Mouse (Mus musculus) cerebellum, adult (tissue): ENCODE data around the gene Tcea3.

Source experiments
- ATAC-seq: cut with Nextera tagmentation; 2 replicates; pipeline ENCODE4 v1.9.2; 2017; ENCODE audit warnings: mild to moderate bottlenecking, moderate library complexity, mixed read lengths; ENCODE audit not compliant: insufficient number of reproducible peaks, low FRiP score, low TSS enrichment

Tcea3 gene

DNA sequence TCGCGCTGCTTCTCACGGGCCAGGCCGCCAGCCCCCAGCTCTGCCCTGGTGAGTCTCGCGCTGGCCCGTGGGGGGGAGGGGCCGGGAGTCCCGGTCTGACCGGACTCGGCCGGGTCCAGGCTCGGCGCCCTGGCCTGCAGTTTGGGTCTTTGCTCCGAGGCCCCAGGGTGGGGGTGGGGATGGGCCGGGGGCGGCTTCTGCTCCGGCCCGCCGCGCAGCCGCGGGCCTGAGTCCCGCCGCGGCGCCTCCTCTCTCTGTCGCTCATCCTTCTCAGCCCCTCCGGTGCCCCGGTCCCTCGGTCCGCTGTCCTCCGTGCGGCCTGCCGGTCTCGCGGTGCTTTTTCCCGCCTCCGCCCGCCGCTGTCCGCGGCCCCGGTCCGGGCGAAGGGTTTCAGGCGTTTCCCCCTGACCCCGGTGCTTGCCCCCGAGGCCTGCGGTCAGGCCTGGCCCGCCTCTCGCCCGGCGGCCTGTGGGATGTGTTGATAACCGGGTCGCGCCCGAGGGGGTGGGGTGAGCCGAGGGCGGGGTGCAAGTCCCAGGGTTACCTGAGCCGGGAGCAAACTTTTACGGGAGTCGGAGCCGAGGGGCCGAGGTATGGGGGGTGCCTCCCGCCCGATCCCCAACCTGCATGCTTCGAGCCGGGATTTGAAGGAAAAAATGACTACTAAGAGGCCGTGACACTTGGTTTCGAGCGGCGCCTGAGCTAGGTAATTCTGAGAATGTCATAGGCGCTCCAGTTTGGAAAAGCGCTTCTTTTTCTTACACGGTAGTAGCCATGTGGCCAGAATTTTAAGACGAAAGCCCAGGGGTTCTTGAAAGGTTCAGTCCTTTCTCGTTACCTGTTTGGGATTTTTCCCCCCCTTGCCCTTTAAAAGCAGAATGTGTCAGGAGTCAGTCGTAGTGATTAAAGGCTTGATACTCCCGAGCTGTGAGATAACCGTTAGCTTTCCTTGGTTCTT, 63.8 kb downstream of the Tcea3 start:
- no peak for ATAC-seq

DNA sequence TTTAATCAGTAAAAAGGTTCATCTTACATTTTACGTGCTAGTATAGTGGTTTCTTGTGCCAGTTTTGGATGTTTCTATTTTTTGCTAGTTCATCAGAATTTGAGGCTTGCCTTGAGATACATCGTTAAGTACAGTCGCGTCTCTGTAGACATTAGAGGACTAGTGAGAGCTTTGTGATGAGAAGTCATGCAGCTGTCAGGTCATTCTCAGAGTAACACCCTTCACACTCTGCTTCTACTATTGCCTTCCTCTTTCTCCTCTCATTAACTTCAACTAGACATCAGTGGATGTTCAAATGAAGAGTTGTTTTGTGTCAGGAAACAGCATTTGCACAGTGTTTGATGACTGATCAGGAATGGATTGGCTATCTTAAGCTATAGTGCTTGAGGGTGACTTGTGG, 65.1 kb downstream of the Tcea3 start:
- no peak for ATAC-seq

- no peak for ATAC-seq
Observed at GRCm38 (mm10) chr4:136317667-136318066, 70.1 kb downstream of the Tcea3 start.

- no peak for ATAC-seq
Observed at GRCm38 (mm10) chr4:136320016-136320415, 72.5 kb downstream of the Tcea3 start.

- ATAC-seq: no peak
Observed at GRCm38 (mm10) chr4:136324226-136324625, 76.7 kb downstream of the Tcea3 start.
